ENCODE assay signal across 26 mouse cellular contexts in genomic region chr12:53789501-53789900, GRCm38 (mm10).
"Had no signal": no experiment of that assay in that cellular context is flagged by ENCODE, and none has a peak within 500 bp of the region (broad histone marks: within the 10 kb centered on the region; RNA-seq: fewer than 3 reads in every experiment).

No protein-coding gene starts in this region.

- H3K36me3 ChIP-seq: heart, embryonic 10.5 days; heart, embryonic 12.5 days; hindbrain, embryonic 10.5 days; hindbrain, embryonic 13.5 days; hindbrain, embryonic 15.5 days; intestine, embryonic 15.5 days; limb, embryonic 10.5 days; limb, embryonic 12.5 days; liver, embryonic 13.5 days; liver, embryonic 15.5 days had no signal

- DNase-seq: gastrocnemius, adult 2 months; gastrocnemius, postnatal 10 days; gastrocnemius, postnatal 25 days; heart, postnatal 10 days; heart, postnatal 4 days; kidney, adult 18-20 months; kidney, adult 8-10 months; kidney, postnatal 10 days; kidney, postnatal 25 days; kidney, postnatal 4 days; liver; liver, embryonic 13.5 days; liver, postnatal 0 days had no signal

- H3K27ac ChIP-seq: gastrocnemius, adult 2 months; heart, embryonic 10.5 days; hindbrain, embryonic 10.5 days; hindbrain, embryonic 13.5 days; hindbrain, embryonic 15.5 days; intestine, embryonic 15.5 days; layer of hippocampus, adult 2 months; left cerebral cortex, adult 2 months; limb, embryonic 10.5 days; limb, embryonic 12.5 days; liver, embryonic 13.5 days; liver, embryonic 15.5 days had no signal

- H3K4me3 ChIP-seq: gastrocnemius, adult 2 months; heart, embryonic 10.5 days; heart, embryonic 12.5 days; hindbrain, embryonic 10.5 days; hindbrain, embryonic 13.5 days; hindbrain, embryonic 15.5 days; intestine, embryonic 15.5 days; layer of hippocampus, adult 2 months; left cerebral cortex, adult 2 months; limb, embryonic 10.5 days; limb, embryonic 12.5 days; liver, embryonic 13.5 days; liver, embryonic 15.5 days had no signal

- H3K4me1 ChIP-seq: heart, embryonic 10.5 days; heart, embryonic 12.5 days; intestine, embryonic 15.5 days had no signal

- H3K27me3 ChIP-seq: heart, embryonic 12.5 days; hindbrain, embryonic 13.5 days; hindbrain, embryonic 15.5 days; intestine, embryonic 15.5 days; limb, embryonic 12.5 days; liver, embryonic 13.5 days had no signal

- H3K9ac ChIP-seq: heart, embryonic 12.5 days; hindbrain, embryonic 13.5 days; hindbrain, embryonic 15.5 days; intestine, embryonic 15.5 days; limb, embryonic 12.5 days; liver, embryonic 13.5 days; liver, embryonic 15.5 days; liver, postnatal 0 days had no signal

- ATAC-seq: inflammation-experienced regulatory T-cells, adult 6 months; intestine, embryonic 15.5 days; intestine, postnatal 0 days; liver, postnatal 0 days had no signal
